Mouse (Mus musculus) midbrain, embryonic 12.5 days (tissue): ENCODE measurements around the gene Cd19. TPM values are rescaled to one million over a fixed set of nuclear protein-coding genes. Genes with fewer than 3 reads are reported as not detected.

ENCODE experiments used
- ATAC-seq: fragments of 200-750 bp; cut with Nextera tagmentation; 2 replicates; pipeline ENCODE4 v1.8.0; 2017; ENCODE audit warnings: low read depth, moderate TSS enrichment, moderate library complexity; ENCODE audit not compliant: low FRiP score
- H3K27ac ChIP-seq: fragments of 300-500 bp; sonication (generic); replicated peaks from 2 replicates; pipeline ENCODE4 v1.5.1; 2016; ENCODE audit warnings: mild to moderate bottlenecking
- H3K27me3 ChIP-seq: fragments of 300-500 bp; sonication (generic); 2 replicates; pipeline ENCODE4 v1.6.1; 2016; ENCODE audit warnings: mild to moderate bottlenecking
- H3K36me3 ChIP-seq: fragments of 300-500 bp; sonication (generic); 2 replicates; pipeline ENCODE4 v1.6.1; 2016
- H3K4me1 ChIP-seq: fragments of 300-500 bp; sonication (generic); 2 replicates; pipeline ENCODE4 v1.6.1; 2016
- H3K4me2 ChIP-seq: fragments of 300-500 bp; sonication (generic); replicated peaks from 2 replicates; pipeline ENCODE4 v1.6.1; 2016; ENCODE audit warnings: mild to moderate bottlenecking, moderate library complexity
- H3K4me3 ChIP-seq: fragments of 300-500 bp; sonication (generic); 2 replicates; pipeline ENCODE4 v1.5.1; 2016; ENCODE audit warnings: mild to moderate bottlenecking
- H3K9ac ChIP-seq: fragments of 300-500 bp; sonication (generic); replicated peaks from 2 replicates; pipeline ENCODE4 v1.6.1; 2016; ENCODE audit warnings: mild to moderate bottlenecking, moderate library complexity
- H3K9me3 ChIP-seq: fragments of 300-500 bp; sonication (generic); 2 replicates; pipeline ENCODE4 v1.6.1; 2016; ENCODE audit warnings: mild to moderate bottlenecking
- WGBS: fragments of 180-500 bp; shearing (Covaris S2); methylation state at CpG from one replicate; pipeline ENCODE4 v1.1.7; 2016; 5-methylcytosine and 5-hydroxymethylcytosine counted together
- polyA plus RNA-seq: library from polyadenylated mRNA; unstranded; fragments of >200 nt; fragmentation: Nextera tagmentation; extraction: Ambion mirVana; gene quantifications from 2 replicates; pipeline ENCODE4 v1.2.1, GENCODE M21; 2016

The Cd19 gene
- polyA plus RNA-seq, 1 experiment from 2014 or later = not detected

DNA sequence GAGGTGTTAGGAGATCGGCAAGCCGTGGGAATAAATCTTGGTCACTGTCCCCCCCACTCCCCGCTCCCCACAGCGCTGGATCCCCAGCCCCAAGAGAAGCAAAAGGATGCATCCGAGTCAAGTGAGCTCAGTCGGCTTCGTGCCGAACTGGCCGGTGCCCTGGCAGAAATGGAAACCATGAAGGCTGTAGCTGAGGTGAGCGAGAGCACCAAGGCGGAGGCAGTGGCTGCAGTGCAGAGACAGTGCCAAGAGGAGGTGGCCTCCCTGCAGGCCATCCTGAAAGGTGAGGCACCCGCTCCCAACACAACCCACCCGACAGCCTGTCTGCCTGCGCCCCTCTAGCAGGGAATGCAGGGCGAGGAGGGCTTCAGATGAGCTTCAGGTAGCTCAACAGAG is 14.8 kb upstream of the Cd19 start:
- ATAC-seq = peak; percentile 45
- H3K27ac ChIP-seq = no peak overlapping the region
- 31% methylated on average over 15 of the region's 15 CpGs for WGBS

DNA sequence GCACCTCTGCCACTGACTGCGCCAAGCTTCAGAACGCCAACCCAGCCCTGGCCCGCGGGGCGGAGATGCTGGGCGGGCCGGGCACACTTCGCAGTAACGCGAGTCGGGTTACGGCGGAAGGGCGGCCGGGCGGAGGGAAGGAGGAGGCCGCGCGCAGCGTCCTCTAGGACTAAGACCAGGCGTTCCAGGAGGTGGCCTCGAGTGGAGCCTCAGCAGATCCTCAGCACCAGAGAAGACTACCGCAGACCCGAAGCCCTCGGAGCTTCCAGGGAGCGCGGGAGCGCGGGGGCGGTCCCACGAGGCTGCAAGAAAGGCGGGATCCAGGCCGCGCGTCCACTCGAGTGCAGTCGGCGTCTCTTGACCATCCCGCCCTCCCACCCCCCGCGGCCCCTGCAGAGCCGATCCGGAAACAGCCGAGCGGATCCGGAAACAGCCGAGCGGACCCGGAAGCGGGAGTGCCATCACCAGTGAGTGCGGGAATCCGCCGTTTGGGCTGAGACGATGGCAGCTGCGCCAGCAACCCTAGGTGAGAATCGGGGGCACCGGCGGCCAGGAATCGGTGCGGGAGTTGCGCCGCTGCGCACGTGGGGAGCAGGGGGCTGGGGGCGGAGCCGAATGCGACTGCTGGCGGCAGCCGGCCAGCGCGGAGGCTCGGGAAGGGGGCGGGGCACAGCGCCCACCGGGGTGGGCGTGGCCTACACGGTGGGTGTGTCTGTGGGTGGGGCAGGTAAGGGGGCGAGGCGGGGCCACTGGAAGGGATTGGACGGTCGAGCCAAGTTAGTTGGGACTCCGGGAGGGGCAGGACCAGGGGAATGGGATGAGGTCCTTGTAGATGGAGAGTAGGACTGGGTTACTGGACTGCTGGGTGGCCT is 14.2 kb upstream of the Cd19 start, which contains the start of gene Rabep2:
Rabep2 (plus strand) TSS at position 129 of the 872 bp plus-strand sequence.
- no peaks in the 10 kb centered on the region for H3K9me3 ChIP-seq
- ATAC-seq = peak; percentile 94
- WGBS = under 1% methylated on average over 76 of the region's 82 CpGs
- peaks cover 15% of the 10 kb centered on the region for H3K4me1 ChIP-seq
- peak within 1 kb of the TSS; percentile 77 for H3K4me3 ChIP-seq
- peak within 1 kb of the TSS; percentile 88 for H3K27ac ChIP-seq
- peak within 1 kb of the TSS; percentile 76 for H3K4me2 ChIP-seq
- H3K36me3 ChIP-seq = 0 out of 2 replicates have a peak, but pooled peaks cover 4% of the 10 kb centered on the region
- H3K27me3 ChIP-seq = 0 out of 2 replicates have a peak, but pooled peaks cover 4% of the 10 kb centered on the region
- H3K9ac ChIP-seq = peak within 1 kb of the TSS; percentile 89

More for the DNA sequence above, 14.8 kb upstream of the Cd19 start:
- H3K4me1 ChIP-seq = peaks cover 15% of the 10 kb centered on the region
- H3K27me3 ChIP-seq = 0 out of 2 replicates have a peak, but pooled peaks cover 4% of the 10 kb centered on the region
- H3K36me3 ChIP-seq = peaks cover 9% of the 10 kb centered on the region; the same call in 1 of the 2 replicates
- H3K4me2 ChIP-seq = peak overlapping the region; percentile 76
- H3K9me3 ChIP-seq = no peaks in the 10 kb centered on the region
- H3K9ac ChIP-seq = peak overlapping the region; percentile 89
- H3K4me3 ChIP-seq = peak overlapping the region; percentile 77

DNA sequence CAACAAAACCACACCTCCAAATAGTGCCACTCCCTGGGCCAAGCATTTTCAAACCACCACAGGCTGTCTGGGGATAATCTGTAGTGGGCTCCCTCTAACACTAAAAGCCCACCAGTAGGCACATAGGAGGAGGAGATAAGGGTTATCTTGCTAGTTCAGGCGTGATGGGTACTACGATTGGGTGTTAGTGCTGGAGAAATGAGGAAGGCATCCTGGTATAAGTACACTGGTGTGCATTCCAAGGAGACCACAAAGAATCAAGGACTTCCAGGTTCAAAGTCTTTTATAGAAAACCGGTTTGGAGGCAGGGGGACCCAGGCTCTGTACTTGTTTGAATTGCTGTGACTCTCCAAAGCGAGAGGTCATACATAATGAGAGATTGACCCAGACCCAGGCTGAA is 13.5 kb upstream of the Cd19 start:
- H3K36me3 ChIP-seq = 0 out of 2 replicates have a peak, but pooled peaks cover 4% of the 10 kb centered on the region
- no peaks in the 10 kb centered on the region for H3K9me3 ChIP-seq
- peak overlapping the region; percentile 88 for H3K27ac ChIP-seq
- ATAC-seq = 0 out of 2 replicates have a peak, but pooled peaks have one; percentile 7
- 26% methylated on average over 4 of the region's 4 CpGs for WGBS
- H3K4me3 ChIP-seq = peak overlapping the region; percentile 77
- peak overlapping the region; percentile 76 for H3K4me2 ChIP-seq
- peaks cover 15% of the 10 kb centered on the region for H3K4me1 ChIP-seq
- H3K9ac ChIP-seq = peak overlapping the region; percentile 89
- 0 out of 2 replicates have a peak, but pooled peaks cover 4% of the 10 kb centered on the region for H3K27me3 ChIP-seq

DNA sequence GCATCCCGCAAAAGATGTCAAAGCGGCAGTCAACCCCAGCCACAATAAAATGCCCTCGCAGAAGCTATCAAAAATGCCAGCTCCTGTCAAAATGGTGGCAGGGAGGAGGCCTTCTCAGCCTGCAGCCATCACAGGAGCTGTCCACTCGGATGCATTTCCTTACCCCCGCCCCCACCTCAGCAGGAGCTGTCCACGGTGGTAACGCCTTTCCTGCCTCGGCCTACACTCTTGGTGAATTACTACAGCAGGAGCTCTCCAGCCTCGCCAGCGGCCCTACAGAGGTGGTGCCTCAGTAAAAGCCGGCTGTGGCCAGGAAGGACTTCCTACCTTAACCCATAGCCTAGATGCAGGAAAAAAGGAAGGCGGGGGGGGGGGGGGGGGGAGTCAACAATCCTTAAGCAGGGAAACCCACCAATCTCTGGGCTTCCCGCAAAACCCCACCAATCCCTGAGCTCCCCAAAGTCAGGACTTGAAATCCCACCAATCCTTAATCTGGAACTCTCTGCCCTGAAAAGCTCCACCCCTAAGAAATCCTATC is 12.7 kb upstream of the Cd19 start:
- Histone ChIP-seq H3K27ac (no peak overlapping the region), H3K9me3 (no peaks in the 10 kb centered on the region), H3K4me2 (peak overlapping the region; percentile 76)

GRCm38 (mm10) chr7:126424161-126424560 is 9.5 kb upstream of the Cd19 start:
- Histone ChIP-seq H3K4me3 (no peak overlapping the region), H3K36me3 (no peaks in the 10 kb centered on the region), H3K9me3 (no peaks in the 10 kb centered on the region), H3K9ac (no peak overlapping the region), H3K27ac (no peak overlapping the region), H3K27me3 (no peaks in the 10 kb centered on the region), H3K4me2 (no peak overlapping the region), H3K4me1 (peaks cover 7% of the 10 kb centered on the region)
- ATAC-seq = no peak
- 83% methylated on average over 6 of the region's 6 CpGs for WGBS

More for the DNA sequence above, 12.7 kb upstream of the Cd19 start:
- no peak for ATAC-seq
- Histone ChIP-seq H3K4me3 (no peak overlapping the region), H3K27me3 (0 out of 2 replicates have a peak, but pooled peaks cover 4% of the 10 kb centered on the region), H3K4me1 (peaks cover 15% of the 10 kb centered on the region), H3K9ac (peak overlapping the region; percentile 89; the same call in 1 of the 2 replicates), H3K36me3 (0 out of 2 replicates have a peak, but pooled peaks cover 4% of the 10 kb centered on the region)
- WGBS = 67% methylated on average over 12 of the region's 13 CpGs

- Histone ChIP-seq H3K27me3 (no peaks in the 10 kb centered on the region; the same call in 1 of the 2 replicates), H3K4me2 (no peak overlapping the region), H3K9me3 (no peaks in the 10 kb centered on the region), H3K36me3 (no peaks in the 10 kb centered on the region), H3K9ac (no peak overlapping the region), H3K4me3 (no peak overlapping the region), H3K4me1 (peaks cover 6% of the 10 kb centered on the region), H3K27ac (no peak overlapping the region)
- 94% methylated on average over 5 of the region's 5 CpGs for WGBS
- ATAC-seq = no peak
These were observed 7.1 kb upstream of the Cd19 start for GRCm38 (mm10) chr7:126421756-126422155.

DNA sequence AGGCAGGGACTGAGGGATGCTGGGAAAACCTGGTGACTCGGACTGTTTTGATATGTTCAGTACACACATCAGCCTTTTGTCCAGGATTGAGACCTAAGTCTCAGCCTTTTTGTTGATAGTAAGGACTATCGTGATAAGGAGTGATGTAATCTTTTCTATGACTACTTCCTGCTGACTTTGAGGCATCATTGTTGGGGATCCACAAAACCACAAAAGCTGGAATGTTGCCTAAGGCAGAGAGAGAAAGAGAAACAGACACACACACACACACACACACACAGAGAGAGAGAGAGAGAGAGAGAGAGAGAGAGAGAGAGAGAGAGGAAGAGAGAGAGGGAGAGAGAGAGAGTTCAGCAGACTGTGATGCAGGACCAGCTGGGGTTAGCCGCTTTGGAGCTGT is 3.8 kb upstream of the Cd19 start:
- Histone ChIP-seq H3K4me2 (no peak overlapping the region), H3K4me1 (peaks cover 11% of the 10 kb centered on the region), H3K9ac (no peak overlapping the region), H3K9me3 (no peaks in the 10 kb centered on the region), H3K27ac (no peak overlapping the region), H3K27me3 (peaks cover 10% of the 10 kb centered on the region), H3K36me3 (no peaks in the 10 kb centered on the region), H3K4me3 (no peak overlapping the region)
- WGBS = 79% methylated on average over 3 of the region's 3 CpGs
- no peak for ATAC-seq

- Histone ChIP-seq H3K27me3 (peaks cover 10% of the 10 kb centered on the region), H3K36me3 (no peaks in the 10 kb centered on the region), H3K4me3 (no peak overlapping the region), H3K9ac (no peak overlapping the region), H3K4me2 (no peak overlapping the region), H3K4me1 (peaks cover 11% of the 10 kb centered on the region), H3K27ac (no peak overlapping the region), H3K9me3 (no peaks in the 10 kb centered on the region)
- no peak for ATAC-seq
- WGBS = 64% methylated on average over 4 of the region's 4 CpGs
These were observed 2.9 kb upstream of the Cd19 start for GRCm38 (mm10) chr7:126417606-126418005.

GRCm38 (mm10) chr7:126417045-126417444 is 2.4 kb upstream of the Cd19 start:
- 2% methylated on average over 8 of the region's 8 CpGs for WGBS
- no peaks in the 10 kb centered on the region for H3K36me3 ChIP-seq
- no peak overlapping the region for H3K27ac ChIP-seq
- no peak overlapping the region for H3K4me2 ChIP-seq
- H3K27me3 ChIP-seq = peaks cover 10% of the 10 kb centered on the region
- no peaks in the 10 kb centered on the region for H3K9me3 ChIP-seq
- H3K9ac ChIP-seq = no peak overlapping the region
- no peak overlapping the region for H3K4me3 ChIP-seq
- H3K4me1 ChIP-seq = peaks cover 11% of the 10 kb centered on the region
- no peak for ATAC-seq

DNA sequence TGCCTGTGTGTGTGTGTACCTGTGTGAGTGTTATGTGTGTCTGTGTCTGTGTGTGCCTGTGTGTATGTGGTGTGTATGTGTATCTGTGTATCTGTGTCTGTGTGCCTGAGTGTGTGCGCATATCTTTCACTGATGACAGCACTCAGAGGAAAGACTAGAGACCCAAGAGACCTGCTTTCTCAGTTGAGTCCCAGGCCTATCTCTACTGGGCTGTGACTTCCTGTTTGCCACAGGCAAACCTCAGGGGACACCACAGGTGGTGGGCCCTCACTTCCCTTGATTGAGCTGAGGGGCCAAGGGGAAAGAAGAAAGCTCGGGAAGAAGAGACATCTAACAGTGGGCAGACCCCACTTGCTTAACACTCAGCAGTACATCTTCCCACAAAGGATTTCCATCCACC is 1.9 kb upstream of the Cd19 start:
- no peak overlapping the region for H3K9ac ChIP-seq
- ATAC-seq = no peak
- peaks cover 10% of the 10 kb centered on the region for H3K27me3 ChIP-seq

GRCm38 (mm10) chr7:126411061-126411460 is 3.6 kb downstream of the Cd19 start:
- Histone ChIP-seq H3K4me2 (no peak overlapping the region), H3K27ac (no peak overlapping the region), H3K9ac (no peak overlapping the region), H3K27me3 (peaks cover 10% of the 10 kb centered on the region), H3K4me1 (no peaks in the 10 kb centered on the region), H3K4me3 (no peak overlapping the region), H3K9me3 (no peaks in the 10 kb centered on the region), H3K36me3 (no peaks in the 10 kb centered on the region)
- 87% methylated on average over 4 of the region's 4 CpGs for WGBS
- ATAC-seq = no peak

More for the DNA sequence above, 1.9 kb upstream of the Cd19 start:
- peaks cover 11% of the 10 kb centered on the region for H3K4me1 ChIP-seq
- WGBS = 43% methylated on average over 2 of the region's 2 CpGs
- no peak overlapping the region for H3K4me3 ChIP-seq
- no peak overlapping the region for H3K4me2 ChIP-seq
- H3K9me3 ChIP-seq = no peaks in the 10 kb centered on the region
- H3K36me3 ChIP-seq = no peaks in the 10 kb centered on the region
- H3K27ac ChIP-seq = no peak overlapping the region

- WGBS = 88% methylated on average over 2 of the region's 2 CpGs
- no peaks in the 10 kb centered on the region for H3K9me3 ChIP-seq
- no peaks in the 10 kb centered on the region for H3K4me1 ChIP-seq
- no peak overlapping the region for H3K4me3 ChIP-seq
- no peak overlapping the region for H3K9ac ChIP-seq
- H3K27ac ChIP-seq = no peak overlapping the region
- H3K36me3 ChIP-seq = no peaks in the 10 kb centered on the region
- H3K27me3 ChIP-seq = no peaks in the 10 kb centered on the region
- H3K4me2 ChIP-seq = no peak overlapping the region
- ATAC-seq = no peak
These were observed 6.0 kb downstream of the Cd19 start for GRCm38 (mm10) chr7:126408686-126409085.
